Mouse (Mus musculus) olfactory bulb, adult 2 months (tissue): ENCODE results near the gene Slc25a22.

Source experiments
- CTCF ChIP-seq: fragments of 200-500 bp; IDR thresholded peaks from 2 replicates; pipeline ENCODE4 v1.5.1; 2012; ENCODE audit warnings: low read depth, mild to moderate bottlenecking, low read length, moderate library complexity; ENCODE audit not compliant: insufficient read depth
- POLR2A ChIP-seq: fragments of 200-500 bp; IDR thresholded peaks from 2 replicates; pipeline ENCODE4 v1.6.1; 2012; ENCODE audit warnings: mild to moderate bottlenecking, low read depth, low read length, moderate library complexity; ENCODE audit not compliant: insufficient read depth

DNA sequence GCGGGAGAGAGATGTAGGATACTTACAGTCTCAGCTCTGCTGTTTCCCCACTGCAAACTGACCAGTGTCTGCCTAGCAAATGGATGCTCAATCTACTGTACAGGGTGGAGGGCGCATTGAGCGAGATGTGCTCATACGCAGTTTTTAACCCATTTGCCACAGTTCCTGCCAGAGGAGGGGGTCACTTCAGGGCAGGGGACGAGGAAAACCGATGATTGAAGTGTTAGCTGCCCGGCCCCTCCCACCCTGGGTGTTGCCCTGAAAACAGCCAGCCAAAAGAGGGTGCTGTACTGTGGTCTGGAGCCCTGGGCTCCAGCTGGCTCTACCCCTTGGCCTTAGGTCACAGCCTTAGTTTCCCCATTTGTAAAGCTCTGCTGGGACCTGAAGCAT is 39.3 kb upstream of the Slc25a22 start:
- TF ChIP-seq CTCF (no peak), POLR2A (no peak)
